Mouse (Mus musculus) T-helper 1 cell (primary cell): Measurements from ENCODE around the gene Samd15.
"Not testable (repeated sequence)": the region's sequence is repeated elsewhere in the genome, so short reads cannot be mapped to it uniquely, and the experiment has no call there.

Source experiments
- in situ Hi-C: fragments of 300-600 bp; cut with MboI, MseI; formaldehyde crosslinking; loops from one replicate; pipeline ENCODE4 v1.15.1; 2025; ENCODE audit warnings: high pct_unique_total_duplicates

Samd15 gene

GRCm38 (mm10) chr12:87199206-87199972 is at the start of gene Samd15:
Gene Samd15, plus strand, starts transcription at chr12:87199723.
- in situ Hi-C loops = loop anchor here (5.0 kb wide), 1 partner anchor 63 kb away; no protein-coding TSS in a partner anchor

DNA sequence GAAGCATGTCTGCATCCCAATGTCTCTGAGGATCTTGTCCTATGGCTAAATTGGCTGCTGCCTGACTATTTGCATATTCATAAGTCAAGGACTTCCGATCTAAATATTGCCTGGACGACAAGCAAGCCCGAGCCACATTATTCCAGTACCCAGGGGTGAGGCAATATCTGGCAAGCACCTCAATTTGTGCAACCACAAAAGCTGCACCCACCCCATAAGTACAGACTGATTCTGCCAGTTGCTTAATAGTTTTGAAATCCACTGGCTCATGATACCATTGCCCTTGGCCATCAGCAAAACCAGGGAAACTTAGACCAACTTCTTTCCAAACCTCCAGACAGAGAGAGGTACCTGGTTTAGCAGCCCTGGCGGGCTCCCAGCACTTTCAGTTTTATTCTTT is 45.1 kb upstream of the Samd15 start:
- in situ Hi-C loops = not testable (repeated sequence)

- in situ Hi-C loops = no loop called here
Observed at GRCm38 (mm10) chr12:87157361-87157760, 42.2 kb upstream of the Samd15 start.

DNA sequence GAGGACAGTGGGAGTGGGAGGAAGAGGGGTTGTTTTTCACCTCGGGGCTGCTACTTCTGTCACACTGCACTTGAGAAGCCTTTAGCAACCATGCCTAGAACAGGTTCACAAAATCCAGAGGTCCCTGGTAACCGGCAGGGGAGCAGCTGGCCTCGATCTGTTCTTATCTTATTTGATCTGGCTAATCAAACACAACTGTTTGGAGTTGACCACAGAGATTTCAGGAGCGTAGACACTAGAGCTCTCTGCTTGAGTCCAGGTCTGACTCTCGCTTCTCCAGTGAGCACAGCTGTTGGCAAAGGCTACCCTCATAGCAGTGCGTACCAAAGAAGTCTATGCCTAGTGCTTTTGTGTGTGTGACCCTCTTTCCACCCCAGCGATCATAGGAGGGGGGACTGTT is 41.4 kb upstream of the Samd15 start:
- in situ Hi-C loops = no loop called here

DNA sequence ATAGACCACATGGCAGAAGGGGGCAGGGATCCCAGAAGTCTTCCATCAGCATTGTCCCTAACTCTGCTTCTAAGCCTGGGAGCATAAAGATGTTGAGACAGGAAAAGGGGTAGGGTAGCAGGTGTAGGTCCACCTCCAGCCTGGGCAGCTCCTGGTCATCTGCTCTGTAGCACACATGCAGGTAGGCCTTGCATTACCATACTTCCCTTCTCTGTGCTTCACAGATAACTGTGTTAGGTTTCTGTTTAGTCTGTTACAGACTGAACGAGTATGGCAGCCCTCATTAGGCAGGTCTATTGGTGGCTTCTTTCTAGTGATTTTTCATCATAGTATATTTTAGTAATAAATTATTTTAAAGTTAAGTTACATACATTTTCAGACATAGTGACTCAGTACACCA is 39.2 kb upstream of the Samd15 start:
- in situ Hi-C loops = no loop called here

GRCm38 (mm10) chr12:87160815-87161214 is 38.7 kb upstream of the Samd15 start:
- in situ Hi-C loops = no loop called here

DNA sequence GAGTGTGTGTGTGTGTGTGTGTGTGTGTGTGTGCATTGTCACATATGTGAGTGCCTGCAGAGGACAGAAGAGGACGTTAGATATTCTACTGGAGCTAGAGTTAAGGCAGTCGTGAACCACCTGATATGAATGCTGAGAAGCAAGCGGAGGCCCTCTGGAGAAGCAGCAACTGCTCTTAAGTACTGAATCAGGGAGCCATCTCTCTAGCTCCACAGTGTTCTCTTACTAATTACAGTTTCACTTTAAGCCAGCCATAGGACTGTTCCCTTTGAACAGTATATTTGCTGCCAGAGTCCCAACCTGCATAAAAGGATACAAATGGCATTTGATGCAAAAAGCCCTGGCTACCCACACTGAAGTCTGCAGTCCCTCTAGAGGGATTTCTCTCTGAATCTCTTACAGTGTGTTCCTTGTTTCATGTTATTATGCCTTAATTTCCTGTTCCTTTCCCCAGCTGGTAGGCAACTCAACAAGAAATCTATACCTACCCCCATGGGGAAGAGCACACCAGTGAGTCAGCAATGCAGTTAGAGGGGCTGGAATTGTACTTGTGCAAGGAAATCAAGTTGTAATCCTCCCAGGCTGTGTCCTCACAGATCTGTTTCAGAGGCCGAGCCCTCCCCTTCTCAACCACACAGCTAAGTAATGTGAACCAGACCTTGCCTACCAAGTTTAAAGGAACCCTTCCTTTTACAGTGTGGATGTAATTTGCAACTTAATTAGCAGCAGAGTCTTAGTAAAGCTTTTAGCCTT is 24.2 kb upstream of the Samd15 start:
- in situ Hi-C loops = no loop called here

- in situ Hi-C loops = no loop called here
Observed at GRCm38 (mm10) chr12:87177631-87178030, 21.9 kb upstream of the Samd15 start.

- in situ Hi-C loops = no loop called here
Observed at GRCm38 (mm10) chr12:87193008-87193407, 6.5 kb upstream of the Samd15 start.

GRCm38 (mm10) chr12:87195069-87195468 is 4.5 kb upstream of the Samd15 start:
- in situ Hi-C loops = loop anchor here (5.0 kb wide), 1 partner anchor 67 kb away; no protein-coding TSS in a partner anchor

GRCm38 (mm10) chr12:87196310-87196709 is 3.2 kb upstream of the Samd15 start:
- in situ Hi-C loops = loop anchor here (5.0 kb wide), 1 partner anchor 66 kb away; no protein-coding TSS in a partner anchor

DNA sequence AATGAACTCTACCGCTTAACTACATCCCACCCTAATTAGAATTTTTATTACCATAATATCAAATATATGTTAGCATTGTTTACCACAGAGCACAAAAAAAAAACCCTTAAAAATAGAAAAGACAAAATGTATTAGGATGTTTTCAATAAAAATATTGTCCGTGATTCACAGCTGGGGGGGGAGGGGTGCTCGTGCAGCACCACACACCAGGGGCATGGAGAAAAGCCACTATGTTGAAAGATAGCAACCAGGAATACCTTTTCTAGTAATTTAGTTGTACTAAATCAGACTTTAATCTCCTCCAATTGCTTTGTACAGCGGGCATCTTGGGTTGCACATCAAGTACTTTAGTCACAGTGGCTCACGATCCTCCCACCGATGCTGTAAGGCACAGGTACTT is 731 bp upstream of the Samd15 start:
- in situ Hi-C loops = loop anchor here (5.0 kb wide), 1 partner anchor 64 kb away; no protein-coding TSS in a partner anchor

DNA sequence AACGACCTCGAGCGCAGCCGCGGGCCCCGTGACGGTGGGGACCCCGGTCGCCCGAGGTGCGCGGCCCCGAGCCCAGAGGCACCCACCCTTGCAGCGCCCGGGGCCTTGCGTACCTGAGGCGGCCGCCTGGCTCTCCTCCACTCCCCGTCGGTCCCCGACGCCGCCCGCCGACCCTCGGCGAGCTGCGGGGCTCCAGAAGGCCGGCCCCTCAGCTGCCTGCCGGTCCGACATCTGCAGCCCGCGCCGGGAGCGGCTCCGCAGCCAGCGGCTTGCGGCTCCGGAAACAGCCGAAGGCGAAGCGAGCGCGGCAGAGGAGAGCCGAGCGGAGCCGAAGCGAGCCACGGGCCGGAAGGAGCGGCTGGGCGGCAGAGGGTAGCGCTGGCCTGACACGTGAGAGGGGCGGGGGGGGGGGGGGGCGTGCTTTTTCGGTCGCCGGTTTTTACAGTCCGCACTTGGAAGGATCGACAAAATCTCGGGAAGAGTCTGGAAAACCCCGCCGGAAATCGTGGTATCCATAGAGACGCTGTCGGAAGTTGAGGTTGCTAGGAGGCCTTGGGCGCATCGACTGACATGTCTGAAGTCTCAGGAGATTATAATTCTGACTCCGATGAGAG is 557 bp downstream of the Samd15 start, which contains the start of gene Tmed8:
Gene Tmed8 (minus strand): TSS at position 482 of the 614 bp plus-strand sequence.
- in situ Hi-C loops = loop anchor here (5.0 kb wide), 1 partner anchor 62 kb away; no protein-coding TSS in a partner anchor

DNA sequence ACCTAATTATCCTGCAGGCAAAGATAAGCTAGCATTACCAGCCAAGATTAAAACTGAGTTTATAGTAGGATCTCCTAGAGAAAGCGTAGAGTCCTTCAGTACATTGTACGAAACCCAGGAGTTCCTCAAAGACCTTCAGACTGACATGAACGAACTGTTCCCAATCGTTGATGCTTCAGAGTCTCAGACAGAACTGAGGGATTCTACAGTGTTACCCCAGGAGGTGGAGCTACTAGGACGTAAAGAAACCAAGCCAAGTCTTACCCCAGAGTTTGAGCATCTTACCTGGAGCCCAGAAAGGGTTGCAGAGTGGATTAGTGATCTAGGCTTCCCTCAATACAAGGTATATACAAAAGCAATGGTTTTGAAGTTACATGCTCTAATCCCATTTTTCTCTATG is 2.2 kb downstream of the Samd15 start:
- in situ Hi-C loops = no loop called here

DNA sequence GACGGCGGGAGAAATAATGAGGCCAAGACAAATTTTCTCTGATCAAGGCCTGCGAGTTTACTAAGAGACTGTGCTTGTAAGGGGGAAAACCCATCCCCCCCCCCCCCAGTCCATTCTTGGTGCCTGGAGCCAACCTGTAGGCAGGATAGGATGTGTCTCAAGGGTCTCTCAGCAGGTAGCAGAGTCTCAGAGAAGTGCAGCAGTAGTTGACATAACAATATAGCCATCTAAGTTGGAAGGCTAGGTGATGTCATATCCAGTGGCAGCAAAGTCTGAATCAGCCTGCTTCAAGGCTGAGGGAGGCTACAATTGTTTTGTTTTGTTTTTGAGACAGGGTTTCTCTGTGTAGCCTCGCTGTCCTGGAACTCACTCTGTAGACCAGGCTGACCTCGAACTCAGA is 6.3 kb downstream of the Samd15 start:
- in situ Hi-C loops = not testable (repeated sequence)

- in situ Hi-C loops = loop anchor here (5.0 kb wide), 1 partner anchor 76 kb away; no protein-coding TSS in a partner anchor
Observed at GRCm38 (mm10) chr12:87212844-87213606, 13.5 kb downstream of the Samd15 start.

- in situ Hi-C loops = no loop called here
Observed at GRCm38 (mm10) chr12:87216053-87216452, 16.5 kb downstream of the Samd15 start.

- in situ Hi-C loops = no loop called here
Observed at GRCm38 (mm10) chr12:87217596-87217995, 18.1 kb downstream of the Samd15 start.

GRCm38 (mm10) chr12:87219362-87219761 is 19.8 kb downstream of the Samd15 start:
- in situ Hi-C loops = no loop called here

DNA sequence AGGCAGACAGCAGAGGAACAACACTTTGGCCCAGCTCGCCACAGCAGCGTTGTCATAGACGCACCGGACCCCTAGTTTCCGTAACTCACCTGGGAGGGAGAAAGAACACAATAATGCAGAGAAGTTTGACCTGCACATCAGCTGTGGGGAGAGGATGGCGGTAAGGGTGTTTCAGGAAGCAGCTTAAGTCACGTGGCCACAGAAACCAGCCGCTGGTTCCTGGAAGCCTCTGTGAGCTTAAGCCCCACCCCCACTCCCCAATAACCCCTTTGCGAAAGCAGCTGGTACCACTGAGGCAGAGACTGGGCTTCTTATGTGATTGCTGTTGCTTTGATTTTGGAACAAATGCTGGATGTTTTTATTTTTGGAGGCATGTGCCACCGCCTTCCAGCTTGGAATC is 25.4 kb downstream of the Samd15 start:
- in situ Hi-C loops = no loop called here

GRCm38 (mm10) chr12:87226801-87227200 is 27.3 kb downstream of the Samd15 start:
- in situ Hi-C loops = no loop called here
